Mouse (Mus musculus) lung, postnatal 0 days (tissue): ENCODE measurements at regions not wholly inside any gene's neighbourhood (a gene's known extent, or its start where the extent isn't known, plus 50 kb on each side); places are given as distances from the start of the nearest gene placed in this dataset.

Source experiments
- CTCF ChIP-seq: IDR thresholded peaks from 2 replicates; pipeline ENCODE4 v1.5.1; 2016; ENCODE audit warnings: antibody characterized with exemption, mild to moderate bottlenecking
- EP300 ChIP-seq: IDR thresholded peaks from 2 replicates; pipeline ENCODE4 v1.6.1; 2016; ENCODE audit warnings: antibody characterized with exemption, mild to moderate bottlenecking, control low read depth

DNA sequence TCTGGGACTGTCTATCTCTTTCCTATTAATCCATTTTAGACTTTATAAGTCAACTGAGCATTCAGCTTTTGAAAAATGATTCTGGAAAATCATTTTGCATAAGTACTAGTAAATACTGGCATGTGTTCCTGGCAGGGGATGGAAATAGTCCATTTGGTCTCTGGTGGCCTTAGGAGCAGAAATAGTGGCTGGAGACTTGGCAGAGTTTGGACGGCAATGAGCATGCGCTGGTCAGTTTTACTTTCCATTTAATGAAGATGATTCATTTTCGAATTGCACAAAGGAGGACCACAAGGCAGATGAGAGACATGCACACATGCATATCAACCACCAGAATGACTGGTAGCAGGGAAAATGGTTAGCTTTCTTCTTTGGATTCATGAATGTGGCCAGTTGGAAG lies 567.2 kb downstream of the Slc4a3 start:
- TF ChIP-seq CTCF (no peak), EP300 (no peak)
